Mouse (Mus musculus) ovary, adult 18-20 months (tissue): ENCODE measurements around the gene Wipi2.

Source experiments
- DNase-seq: peaks from one replicate; pipeline ENCODE4 v3.0.0; 2022; ENCODE audit warnings: low spot score, mixed read lengths

The Wipi2 gene

DNA sequence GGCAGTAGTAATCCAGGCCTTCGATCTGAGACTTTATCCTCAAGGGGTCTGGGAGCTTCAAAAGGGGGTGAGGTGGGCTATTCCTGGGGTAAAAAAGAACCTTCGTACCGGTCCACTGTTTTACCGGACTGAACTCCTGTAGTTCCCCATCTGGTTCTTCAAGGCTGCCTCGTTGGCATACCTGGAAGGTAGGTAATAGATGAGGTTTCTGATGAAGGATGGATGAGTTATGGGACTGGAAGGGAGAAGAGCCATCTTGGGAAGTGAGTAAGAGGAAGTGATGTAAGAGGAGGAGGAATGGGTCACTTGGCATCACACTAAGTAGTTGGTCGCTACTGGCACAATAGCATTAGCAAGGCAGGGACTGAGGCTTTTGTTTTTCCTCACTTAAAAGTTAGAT is 2.7 kb downstream of the Wipi2 start:
- no peak for DNase-seq

DNA sequence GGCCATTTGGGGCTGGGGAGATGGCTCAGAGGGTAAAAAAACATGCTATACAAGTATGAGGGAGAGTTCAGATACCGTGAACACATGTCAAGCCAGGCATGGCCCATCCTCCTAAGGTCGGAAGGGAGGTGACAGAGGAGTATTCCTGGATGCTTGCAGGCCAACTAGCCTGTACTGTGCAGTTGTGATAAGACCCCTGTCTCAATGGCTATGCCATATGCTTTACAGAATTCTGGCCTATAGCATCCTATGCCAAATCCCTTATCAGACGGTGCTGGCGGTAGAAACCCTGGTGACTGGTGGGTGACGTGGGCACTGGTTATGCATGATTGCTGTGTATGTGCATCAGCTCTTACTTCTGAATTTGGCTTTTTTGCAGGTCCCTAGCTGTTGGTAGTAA is 10.3 kb downstream of the Wipi2 start:
- DNase-seq, result no peak

DNA sequence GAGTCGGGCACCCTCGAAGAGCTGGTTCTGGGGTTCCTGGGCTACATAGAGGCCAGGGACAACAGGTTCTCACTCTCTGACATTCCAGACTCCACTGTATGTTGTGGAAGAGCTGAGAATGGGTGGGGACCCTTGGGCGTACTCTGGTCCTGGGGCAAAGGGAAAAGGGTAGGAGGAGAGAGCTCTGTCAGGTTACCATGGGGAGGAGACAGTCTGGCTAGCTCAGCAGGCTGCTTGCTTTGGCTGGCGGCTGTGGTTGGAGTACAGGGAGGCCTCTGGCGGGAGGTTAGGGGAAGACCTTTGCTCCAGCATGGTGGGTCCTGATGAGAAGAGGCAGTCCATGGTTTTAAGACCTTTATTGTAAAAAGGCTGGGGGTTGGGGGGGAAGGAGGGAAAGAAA is 12.6 kb downstream of the Wipi2 start:
- no peak for DNase-seq

DNA sequence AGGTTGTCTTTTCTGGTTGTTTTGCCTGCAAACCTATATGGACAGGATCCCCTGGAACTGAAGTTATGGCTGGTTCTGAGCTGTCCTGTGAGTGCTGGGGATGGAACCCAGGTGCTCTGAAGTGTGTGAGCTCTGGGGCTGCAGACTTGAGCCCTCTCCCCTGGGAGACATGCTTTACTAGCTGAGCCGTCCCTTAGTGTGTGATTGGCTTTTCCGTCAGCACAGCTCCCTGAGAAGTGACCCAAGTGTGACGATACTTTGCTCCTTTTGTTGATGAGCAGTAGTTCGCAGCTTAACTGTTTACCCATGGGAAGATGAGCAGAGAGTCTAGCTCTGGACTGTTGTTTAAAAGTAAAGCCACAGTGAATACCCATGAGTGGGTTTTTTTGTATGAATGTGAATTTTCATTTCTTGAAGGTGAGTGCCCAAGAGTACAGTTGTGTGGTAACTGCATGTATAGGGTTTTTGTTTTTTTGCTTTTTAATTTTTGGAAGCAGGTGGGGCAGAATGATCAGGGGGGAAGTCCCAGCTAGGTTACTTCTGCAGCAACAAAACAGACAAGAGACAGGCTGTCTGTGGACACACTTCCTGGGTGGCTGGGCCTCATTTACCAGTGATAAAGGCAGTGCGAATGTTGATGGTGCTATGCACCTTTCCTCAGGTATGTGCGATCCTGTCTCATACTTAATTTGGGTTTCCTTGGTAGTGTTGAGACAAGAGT is 14.0 kb downstream of the Wipi2 start:
- no peak for DNase-seq

DNA sequence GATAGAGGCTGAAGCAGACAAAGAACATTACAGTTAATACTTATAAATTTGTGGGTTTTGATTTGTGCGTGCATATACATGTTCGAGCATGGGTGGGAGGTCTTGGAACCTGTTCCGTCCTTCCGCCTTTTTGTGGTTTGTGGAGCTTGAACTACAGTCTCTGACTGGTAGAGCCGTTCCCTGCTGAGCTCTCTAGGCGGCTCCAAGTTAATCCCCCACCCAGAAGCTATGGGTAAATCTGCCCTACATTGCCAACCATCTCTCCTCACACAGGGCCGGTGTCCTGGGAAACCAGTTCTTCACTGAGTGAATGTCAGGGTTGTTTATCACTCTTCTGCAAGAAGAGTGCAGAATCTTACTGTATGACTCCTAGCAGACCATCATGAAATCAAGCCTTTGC is 20.7 kb downstream of the Wipi2 start:
- no peak for DNase-seq

DNA sequence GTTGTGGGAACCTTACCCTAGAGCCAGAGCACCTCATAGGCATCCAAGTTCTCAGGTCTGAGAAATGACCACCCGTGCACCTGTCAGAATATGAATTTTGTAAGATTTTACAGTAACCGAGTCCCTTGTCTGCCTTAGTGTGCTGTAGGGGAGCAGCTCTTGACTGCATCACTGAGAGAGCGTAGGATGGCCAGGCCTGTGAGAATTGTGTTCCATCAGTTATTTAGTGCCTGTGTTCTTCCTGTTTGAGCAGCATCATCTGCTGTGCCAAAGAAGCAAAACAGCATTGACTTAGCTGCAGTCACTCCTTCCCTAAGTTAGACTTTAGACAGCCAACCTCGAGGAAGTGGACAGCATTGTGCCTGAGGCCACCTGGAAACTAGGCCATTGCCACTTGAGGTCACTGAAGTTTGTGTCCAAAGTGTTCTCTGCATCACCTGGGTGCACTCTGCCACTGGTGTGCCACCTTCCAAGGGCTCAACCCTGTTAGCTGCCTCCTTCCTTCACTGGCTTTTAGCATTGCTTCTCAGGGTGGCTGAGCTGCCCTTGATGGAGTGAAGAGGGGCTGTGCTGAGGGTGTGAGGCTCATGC is 22.1 kb downstream of the Wipi2 start:
- DNase-seq, result no peak

DNA sequence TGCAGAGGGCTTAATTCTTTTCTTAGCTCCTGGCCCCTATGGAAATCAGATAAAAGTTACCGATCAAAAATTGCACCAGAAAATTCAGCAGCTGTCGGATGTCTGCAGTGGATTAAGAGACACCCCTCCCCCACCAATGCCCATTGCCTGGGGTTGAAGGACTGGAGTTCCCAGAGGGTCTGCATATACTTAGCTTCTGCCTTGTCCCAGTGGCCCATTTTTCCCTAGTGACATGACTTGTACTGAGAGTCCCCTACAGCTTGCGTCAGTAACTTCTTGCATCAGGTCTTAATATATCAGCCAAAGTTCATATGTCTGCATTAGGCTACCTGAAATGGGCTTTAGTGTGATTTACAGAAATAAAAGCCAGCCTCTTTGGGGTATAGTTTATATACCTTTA is 22.9 kb downstream of the Wipi2 start:
- no peak for DNase-seq

DNA sequence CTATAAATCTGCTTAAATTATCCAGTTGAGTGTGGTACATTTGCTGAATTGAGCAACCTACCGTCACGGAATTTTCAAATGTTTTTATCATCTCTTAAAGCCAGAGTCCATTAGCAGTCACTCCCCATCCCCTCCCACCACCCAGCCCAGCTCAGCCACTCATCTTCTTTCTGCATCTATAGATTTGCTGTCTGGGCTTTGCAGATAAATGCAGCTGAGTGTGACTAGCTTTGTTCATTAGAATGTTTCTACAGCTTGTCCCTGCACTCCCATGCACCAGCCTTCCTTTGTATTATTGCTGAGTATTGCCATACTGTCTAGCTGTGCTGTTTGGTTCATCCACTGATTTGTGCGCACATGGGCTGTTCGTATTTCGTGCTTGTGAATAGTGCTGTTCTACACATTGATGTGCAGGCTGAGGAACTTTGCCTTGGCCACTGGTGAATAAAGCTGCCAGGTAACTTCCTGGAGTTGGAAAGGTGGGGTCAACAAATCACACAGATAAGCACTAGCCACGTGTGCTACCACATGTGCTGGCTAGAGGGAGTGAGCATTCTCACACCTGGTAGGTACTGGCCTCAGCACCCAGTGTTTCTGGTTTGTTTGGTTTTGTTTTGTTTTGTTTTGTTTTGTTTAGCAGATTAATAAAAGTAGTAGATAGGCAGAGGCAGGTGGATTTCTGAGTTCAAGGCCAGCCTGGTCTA is 23.4 kb downstream of the Wipi2 start:
- no peak for DNase-seq

DNA sequence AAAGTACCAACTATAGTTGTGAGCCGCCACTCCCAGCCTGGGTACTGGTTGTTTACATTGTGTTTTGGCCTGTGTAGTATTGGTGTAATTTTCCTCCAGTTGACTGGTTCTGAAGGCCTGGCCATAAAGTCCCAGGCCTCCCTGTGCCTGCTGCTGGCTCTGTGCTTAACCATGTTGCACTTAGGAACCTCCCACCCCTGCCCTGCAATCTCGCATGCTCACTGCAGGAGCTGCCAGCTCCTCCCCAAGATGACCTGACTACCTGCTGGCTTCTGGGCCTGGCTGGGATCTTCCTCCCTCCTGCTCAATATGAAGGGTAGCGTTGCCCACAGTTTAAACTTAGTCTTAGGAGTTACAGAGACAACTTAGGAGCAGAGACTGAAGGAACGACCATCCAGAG is 24.8 kb downstream of the Wipi2 start:
- no peak for DNase-seq

DNA sequence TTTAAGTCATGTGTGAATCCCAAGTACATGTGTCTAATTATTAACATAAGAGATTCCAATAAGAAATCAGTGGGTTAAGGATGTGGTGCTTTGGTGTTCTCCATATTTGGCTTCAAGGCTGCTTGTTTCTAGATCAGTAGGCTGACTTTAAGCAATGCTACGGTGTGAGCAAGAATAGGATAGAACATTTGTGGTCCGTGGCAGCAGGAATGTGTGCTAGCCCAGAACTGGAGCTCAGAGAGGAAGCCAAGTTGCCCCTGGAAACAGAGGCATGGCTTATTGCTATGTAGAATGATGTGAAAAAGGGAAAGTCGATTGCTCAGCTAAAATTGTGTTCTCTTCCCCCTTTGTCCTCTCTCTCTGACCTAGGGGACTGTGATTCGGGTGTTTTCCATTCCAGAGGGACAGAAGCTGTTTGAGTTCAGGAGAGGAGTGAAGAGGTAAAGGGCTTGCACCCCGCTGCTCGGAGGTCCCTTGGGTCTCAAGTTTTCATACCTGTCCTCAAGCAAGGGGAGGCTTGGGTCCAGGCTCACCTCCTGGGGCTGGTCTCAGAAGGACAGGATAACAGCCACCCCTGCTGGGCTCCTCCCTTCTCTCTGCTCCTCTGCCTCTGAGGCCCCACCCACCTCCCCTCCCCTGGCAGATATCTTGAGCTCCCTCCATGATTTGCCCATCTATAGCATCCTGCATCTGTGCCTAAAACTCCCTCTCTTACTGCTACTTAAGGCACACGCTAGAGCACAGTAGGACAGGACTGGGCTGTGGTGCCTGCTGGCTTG is 33.3 kb downstream of the Wipi2 start:
- DNase-seq, result no peak

DNA sequence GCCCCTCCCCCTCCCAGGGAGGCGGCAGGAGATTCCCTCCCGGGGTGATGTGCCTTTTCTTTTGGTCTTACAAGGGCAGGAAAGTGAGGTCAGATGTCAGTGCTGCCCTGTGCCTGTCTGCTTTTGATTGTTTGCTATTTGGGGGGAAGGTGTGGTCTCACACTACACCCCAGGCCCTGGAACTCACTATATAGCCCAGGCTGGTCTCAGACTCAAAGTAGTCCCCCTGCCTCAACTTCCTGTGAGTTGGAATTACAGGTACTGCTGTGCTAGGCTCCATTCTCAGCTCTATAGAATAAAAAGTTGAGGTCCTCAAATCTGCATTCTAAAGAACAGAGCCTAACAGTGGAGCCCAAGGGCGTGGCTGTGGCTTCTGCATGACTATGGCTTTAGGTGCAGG is 40.4 kb downstream of the Wipi2 start:
- DNase-seq, result no peak

DNA sequence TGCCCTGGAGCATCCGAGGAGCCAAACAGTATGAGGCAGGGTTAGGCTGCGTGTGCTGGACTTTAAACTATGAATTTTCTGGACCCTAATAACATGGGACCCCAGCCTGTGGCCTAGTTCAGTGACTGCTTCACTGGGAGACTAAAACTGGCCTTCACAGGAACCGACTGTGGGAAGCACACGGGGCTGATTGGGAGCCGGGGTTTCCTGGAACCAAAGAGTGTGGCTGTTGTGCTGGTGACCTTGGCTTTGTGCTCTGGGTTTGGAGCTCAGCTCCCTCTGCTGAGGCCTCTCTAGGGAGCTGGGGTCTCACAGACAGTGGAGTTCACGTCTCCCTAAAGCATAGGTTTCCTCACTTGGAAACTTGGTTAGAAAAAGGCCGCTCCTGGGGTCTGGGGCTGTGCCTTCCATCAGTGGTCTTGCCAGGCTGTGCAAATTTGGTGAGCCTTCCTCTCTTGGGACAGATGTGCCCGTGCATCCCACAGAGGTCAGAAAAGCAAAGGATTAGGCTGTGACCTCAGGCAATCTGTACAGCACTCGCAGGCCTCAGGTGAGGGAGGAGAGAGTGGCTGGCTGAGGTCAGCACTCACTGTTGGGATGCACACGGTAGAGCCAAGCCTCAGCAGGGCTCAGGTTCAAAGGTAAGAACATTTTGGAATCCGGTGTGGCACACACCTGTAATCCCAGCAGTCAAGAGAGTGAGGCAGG is 41.2 kb downstream of the Wipi2 start:
- no peak for DNase-seq

DNA sequence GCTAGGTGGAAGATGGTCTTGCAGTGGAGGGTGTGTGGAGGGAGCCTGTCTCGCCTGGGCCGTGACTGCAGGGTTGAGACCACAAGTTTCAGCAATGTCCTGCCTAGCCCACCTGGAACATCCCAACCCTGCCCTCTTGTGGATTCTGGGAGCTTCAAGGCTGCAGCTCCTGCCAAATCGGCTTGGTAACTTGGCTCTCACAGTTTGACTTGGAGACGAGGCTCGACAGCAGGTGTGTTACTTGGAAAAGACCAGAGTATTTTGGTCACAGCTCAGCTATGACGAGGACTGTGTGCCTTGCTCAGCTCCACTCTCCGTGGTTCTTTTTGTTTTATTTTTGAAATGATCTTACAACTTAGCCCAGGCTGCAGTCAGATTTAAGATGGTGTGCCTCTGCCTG is 42.2 kb downstream of the Wipi2 start:
- DNase-seq, result no peak

DNA sequence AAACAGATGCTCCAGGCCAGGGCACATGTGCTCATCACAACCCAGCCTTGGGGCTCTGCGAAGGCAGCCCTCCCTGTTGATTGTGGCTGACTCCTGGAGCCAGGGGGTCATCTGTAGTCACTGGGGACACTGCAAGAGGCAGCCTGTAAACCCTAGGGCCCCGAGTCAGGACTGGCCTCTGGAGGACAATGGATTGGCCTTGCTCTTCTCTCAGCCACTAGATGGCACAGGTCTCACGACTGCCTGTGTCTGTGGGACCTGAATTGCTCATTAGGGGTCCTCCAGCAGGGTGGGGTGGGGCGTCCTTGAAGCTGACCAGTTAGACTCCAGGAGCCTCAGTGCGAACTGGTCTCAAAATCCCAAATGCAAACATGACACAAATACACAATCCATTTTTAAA is 45.6 kb downstream of the Wipi2 start:
- DNase-seq, result no peak

DNA sequence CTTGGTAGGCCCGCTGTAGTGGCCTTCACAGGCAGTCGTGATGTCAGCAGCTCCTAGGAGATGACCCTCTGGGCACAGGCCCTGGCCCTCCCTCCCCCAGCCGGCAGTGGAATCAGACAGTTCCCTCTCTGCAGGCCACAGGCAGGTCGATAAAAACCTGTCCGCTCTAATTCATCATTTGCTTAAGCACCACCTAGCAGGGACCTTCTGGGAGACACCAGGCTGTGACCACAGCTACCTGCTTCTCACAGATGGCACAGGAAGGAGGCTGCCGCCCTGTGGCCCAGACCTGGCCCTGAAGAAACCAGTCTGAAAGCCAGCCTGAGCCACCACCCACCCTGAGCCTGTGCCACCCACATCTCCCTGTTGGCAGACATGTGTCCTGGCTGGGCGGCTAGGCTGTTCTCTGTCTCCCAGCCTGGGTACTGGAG is 50.7 kb downstream of the Wipi2 start:
- peak; percentile 77 for DNase-seq

DNA sequence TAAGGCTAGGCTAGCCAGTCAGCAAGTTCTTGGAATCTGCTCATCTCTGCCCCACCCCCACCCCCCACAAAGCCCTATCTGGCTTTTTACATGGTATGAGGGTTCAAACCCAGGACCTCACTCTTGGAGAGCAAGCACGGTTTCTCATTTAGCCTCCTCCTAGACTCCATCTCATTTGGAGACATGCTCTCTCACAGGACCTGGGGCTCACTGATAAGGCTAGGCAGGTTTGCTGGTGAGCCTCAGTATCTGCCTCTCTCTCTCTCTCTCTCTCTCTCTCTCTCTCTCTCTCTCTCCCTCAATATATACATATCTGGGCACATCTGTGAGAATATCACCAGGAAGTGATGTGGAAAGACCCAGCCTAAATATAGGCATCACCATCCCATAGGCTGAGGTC is 51.6 kb downstream of the Wipi2 start:
- no peak for DNase-seq

DNA sequence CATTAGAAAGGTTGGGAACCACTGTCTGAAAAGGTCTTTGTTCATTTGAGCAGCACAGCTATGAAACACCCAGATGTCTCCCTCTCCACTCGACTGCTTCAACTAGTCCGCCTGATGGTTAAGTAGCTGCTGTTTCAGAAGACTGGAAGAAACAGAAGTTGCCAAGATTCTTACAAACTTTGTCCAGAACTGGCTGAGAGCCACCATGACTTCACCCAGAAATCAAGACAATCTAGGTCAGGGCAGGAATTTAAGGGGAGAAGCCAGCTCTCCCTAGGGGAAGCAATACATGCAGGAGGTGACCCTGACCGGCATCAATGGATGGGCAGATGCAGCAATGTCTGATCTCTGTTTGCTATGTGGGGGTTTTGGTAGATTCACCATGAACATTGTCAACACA is 54.4 kb downstream of the Wipi2 start:
- DNase-seq, result peak; percentile 28

DNA sequence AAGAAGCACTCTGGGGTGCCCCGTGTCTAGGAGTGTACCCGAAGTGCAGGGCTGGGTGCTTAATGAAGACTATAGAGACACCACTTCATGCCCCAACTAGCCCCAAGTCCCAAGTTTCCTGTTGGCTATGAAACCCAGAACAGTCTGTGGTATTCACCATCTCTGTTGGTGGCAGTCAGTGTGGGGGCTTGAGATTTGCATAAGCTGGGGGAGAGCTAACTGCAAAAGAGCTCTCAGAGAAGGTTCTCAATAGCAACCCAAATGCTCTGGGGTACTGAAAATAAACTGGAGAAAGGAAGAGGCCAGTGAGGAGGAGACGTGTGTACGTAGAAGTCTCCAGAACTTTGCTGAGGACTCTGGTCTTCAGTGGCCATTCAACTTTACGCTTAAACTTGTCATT is 55.0 kb downstream of the Wipi2 start:
- DNase-seq, result no peak

DNA sequence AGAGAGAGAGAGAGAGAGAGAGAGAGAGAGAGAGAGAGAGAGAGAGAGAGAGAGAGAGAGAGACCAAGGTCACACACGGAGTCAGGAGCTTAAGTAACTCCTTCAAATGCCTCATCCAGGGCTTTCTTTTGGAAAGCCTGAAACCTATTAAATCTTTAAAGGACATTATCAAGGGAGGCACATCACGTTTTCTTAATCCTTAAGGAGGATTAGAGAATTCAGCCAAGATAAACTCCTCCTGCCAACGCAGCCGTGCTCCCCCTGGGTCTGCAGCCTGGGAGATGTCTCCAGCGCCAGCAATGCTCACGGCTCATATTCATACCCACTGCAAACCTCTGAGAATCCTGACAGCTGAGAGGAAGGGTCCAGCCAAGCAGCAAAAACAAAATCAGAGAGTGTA is 61.4 kb downstream of the Wipi2 start:
- no peak for DNase-seq

DNA sequence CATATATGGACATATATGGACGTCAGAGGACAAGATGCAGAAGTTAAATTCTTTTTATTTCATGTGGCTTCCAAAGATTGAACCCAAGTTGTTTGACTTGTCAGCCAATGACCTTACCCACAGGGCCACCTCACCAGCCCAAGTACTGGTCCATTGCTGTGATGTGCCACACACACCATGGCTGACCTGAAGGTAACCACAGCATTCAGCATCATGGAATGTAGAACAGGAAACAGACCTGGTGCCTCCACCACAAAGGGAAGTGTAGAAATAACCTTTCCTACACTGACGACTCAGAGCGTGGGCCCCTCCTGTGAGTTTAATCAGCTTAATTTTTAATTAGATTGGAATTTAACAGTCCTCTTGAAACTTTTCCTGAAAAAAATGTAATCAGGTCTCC is 62.8 kb downstream of the Wipi2 start:
- DNase-seq, result no peak

DNA sequence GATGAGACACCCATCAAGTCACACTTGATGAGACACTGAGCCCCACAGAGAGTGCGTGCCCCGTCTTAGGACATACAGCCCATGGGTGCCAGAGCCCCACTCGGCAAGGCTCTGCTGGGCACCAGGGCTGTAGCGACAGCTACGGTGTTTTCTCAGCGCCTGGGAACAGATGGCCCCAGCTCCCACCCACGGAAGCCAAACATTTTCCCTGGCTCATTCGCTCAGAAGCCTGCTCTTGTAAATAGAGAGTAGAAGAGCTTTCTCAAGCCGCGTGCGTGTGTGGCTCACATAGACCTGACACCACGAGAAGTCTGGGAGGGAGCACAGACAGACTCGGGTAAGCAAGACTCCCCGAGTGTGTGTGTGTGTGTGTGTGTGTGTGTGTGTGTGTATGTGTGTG is 64.8 kb downstream of the Wipi2 start, which contains the start of gene Slc29a4:
Gene Slc29a4 (plus strand): TSS at position 265 of the 400 bp plus-strand sequence.
- no peak for DNase-seq
